Mouse (Mus musculus): ENCODE measurements at regions not wholly inside any gene's neighbourhood (a gene's known extent, or its start where the extent isn't known, plus 50 kb on each side); places are given as distances from the start of the nearest gene placed in this dataset.

DNA sequence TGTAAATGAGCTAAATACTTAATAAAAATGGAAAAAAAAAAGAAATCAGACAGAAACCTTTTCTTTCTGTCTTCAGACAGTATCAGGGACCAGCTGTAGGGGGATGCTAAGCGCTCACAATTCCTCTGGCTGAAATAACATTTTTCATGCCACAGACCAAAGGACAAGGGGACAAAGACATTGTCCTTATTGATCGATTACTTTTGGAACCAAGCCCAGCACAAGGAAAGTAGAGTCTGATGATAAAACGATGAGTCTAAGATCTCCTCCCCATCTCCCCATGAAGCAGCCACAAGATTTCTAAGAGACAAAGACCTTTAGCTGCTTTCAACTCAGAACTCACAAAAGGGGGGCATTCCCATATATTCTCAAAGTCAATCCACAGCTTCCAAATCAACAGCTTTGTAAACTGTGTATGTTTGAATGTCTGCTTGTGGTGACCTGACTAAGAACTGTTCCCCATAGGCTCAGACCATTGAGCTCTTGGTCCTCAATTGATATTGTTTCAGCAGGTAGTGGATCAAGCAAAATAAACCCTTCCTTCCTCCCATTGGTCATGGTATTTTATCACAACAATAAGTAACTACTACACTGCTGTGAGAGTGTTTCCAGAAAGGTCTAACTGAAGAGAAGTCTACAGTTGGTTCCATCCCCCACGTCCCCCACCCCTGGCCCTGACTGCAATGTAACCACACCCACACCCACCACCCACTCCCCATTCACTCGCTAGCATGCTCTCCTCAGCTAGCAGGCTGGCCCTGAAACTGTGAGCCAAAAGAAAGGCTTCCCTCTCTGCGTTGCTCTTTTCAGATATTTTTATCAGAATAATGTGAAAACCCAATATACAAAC, 331.4 kb upstream of the Spred2 start:
- dilution Hi-C loops (cut with MboI; ENCODE audit: extremely low pct_ligation_motif_present, extremely low pct_unique_long_range_greater_than_20kb, low sequenced_read_pairs) (no loop called here), in situ Hi-C loops (cut with MboI; ENCODE audit: low pct_ligation_motif_present, low pct_unique_long_range_greater_than_20kb, low sequenced_read_pairs) (no loop called here)
- no peak overlapping the region for H3K4me3 ChIP-seq (replicated peaks in 1 of 3; ENCODE audit: low read depth in 2 of 3, low read length in 2 of 3, poor library complexity in 1 of 3)
- TF ChIP-seq ZMIZ1 (IDR thresholded peaks at IDR 0.05; ENCODE audit: low read depth, low read length): no peak
- TF ChIP-seq MXI1 (IDR thresholded peaks at IDR 0.05; ENCODE audit: low read depth, low read length): no peak
- TF ChIP-seq HCFC1 (IDR thresholded peaks at IDR 0.05; ENCODE audit: low read depth, low read length): no peak
- no peak for TF ChIP-seq CHD1 (IDR thresholded peaks at IDR 0.05; ENCODE audit: low read depth, low read length)
- TF ChIP-seq TBP (conservative IDR thresholded peaks at IDR 0.05; ENCODE audit: low read depth, low read length): no peak
- no peak for TF ChIP-seq USF2 (conservative IDR thresholded peaks at IDR 0.05; ENCODE audit: low read depth, low read length)
- TF ChIP-seq KAT2A (IDR thresholded peaks at IDR 0.05; ENCODE audit: insufficient replicate concordance, low read length): no peak
- no peak for TF ChIP-seq RAD21 (IDR thresholded peaks at IDR 0.05; ENCODE audit: low read depth, low read length)
- no peak for TF ChIP-seq BHLHE40 (IDR thresholded peaks at IDR 0.05; ENCODE audit: low read depth, low read length)
- TF ChIP-seq GABPA (IDR thresholded peaks at IDR 0.05; ENCODE audit: insufficient replicate concordance, low read depth, low read length): no peak
- no peak for TF ChIP-seq IRF4 (IDR thresholded peaks at IDR 0.05; ENCODE audit: low read depth, low read length)
- TF ChIP-seq ZC3H11A (IDR thresholded peaks at IDR 0.05; ENCODE audit: low read depth, low read length): no peak
- TF ChIP-seq NRF1 (IDR thresholded peaks at IDR 0.05; ENCODE audit: low read depth, low read length): no peak
- no peak for TF ChIP-seq SMC3 (IDR thresholded peaks at IDR 0.05; ENCODE audit: low read depth, low read length)
- no peak for TF ChIP-seq POLR2A (IDR thresholded peaks at IDR 0.05; ENCODE audit: low read depth, low read length)
- TF ChIP-seq POLR2AphosphoS2 (IDR thresholded peaks at IDR 0.05; ENCODE audit: low read depth, low read length): no peak
- TF ChIP-seq UBTF (IDR thresholded peaks at IDR 0.05; ENCODE audit: low read depth, low read length): no peak
- no peak for TF ChIP-seq MAX (IDR thresholded peaks at IDR 0.05; ENCODE audit: low read length)
- TF ChIP-seq MAZ (IDR thresholded peaks at IDR 0.05; ENCODE audit: low read depth, low read length): no peak
- H3K36me3 ChIP-seq (replicated peaks in 1 of 2; ENCODE audit: control insufficient read depth in 1 of 2, insufficient read depth in 1 of 2, low read length in 1 of 2): no peaks in the 10 kb centered on the region
- no peak for DNase-seq (ENCODE audit: extremely low read depth)
- no peak overlapping the region for H3K4me2 ChIP-seq (ENCODE audit: insufficient read depth, low read depth, poor library complexity, severe bottlenecking)
- H3K27me3 ChIP-seq (replicated peaks): no peaks in the 10 kb centered on the region
- no peak overlapping the region for H3K9ac ChIP-seq (ENCODE audit: insufficient read depth, low read depth)
- no peak overlapping the region for H3K27ac ChIP-seq (ENCODE audit: insufficient read depth, low read depth)
- no peaks in the 10 kb centered on the region for H3K9me3 ChIP-seq (replicated peaks; ENCODE audit: low read length)
- peaks cover 4 to 5% of the 10 kb centered on the region in 2 experiments; a peak in 3 of 4 replicates for H3K4me1 ChIP-seq (ENCODE audit: control insufficient read depth in 1 of 2, insufficient read depth in 2 of 2)
- H3K79me2 ChIP-seq (replicated peaks; ENCODE audit: control insufficient read depth, extremely low read depth, insufficient read depth, poor library complexity, severe bottlenecking): no peaks in the 10 kb centered on the region

DNA sequence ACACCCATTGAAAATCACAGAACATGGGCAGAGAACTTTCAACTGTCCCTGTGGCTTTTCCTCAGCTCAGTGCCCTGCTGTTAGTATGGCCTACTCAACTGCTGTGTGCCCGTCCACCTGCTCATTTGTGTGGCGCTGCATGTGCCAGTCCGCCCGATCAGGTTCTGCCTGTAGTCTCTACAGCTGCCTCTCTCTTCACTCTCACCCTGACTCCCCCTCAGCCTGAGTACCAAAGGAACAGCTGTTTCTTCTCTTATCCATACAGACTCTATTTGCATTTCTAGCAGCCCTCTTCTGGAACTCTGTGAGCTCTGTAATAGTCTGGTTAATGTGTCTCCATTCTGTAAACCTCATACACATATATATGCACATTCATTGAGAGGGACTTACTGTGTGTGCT, 329.1 kb upstream of the Spred2 start:
- Histone ChIP-seq H3K4me1 (ENCODE audit: control insufficient read depth in 1 of 2, insufficient read depth in 2 of 2) (no peaks in the 10 kb centered on the region; a peak in 1 of 4 replicates), H3K9me3 (replicated peaks; ENCODE audit: low read length) (peaks cover 6% of the 10 kb centered on the region), H3K4me2 (ENCODE audit: insufficient read depth, low read depth, poor library complexity, severe bottlenecking) (no peak overlapping the region), H3K36me3 (replicated peaks in 1 of 2; ENCODE audit: control insufficient read depth in 1 of 2, insufficient read depth in 1 of 2, low read length in 1 of 2) (no peaks in the 10 kb centered on the region), H3K79me2 (replicated peaks; ENCODE audit: control insufficient read depth, extremely low read depth, insufficient read depth, poor library complexity, severe bottlenecking) (no peaks in the 10 kb centered on the region), H3K27me3 (replicated peaks) (no peaks in the 10 kb centered on the region), H3K9ac (ENCODE audit: insufficient read depth, low read depth) (no peak overlapping the region), H3K4me3 (replicated peaks in 1 of 3; ENCODE audit: low read depth in 2 of 3, low read length in 2 of 3, poor library complexity in 1 of 3) (no peak overlapping the region), H3K27ac (ENCODE audit: insufficient read depth, low read depth) (no peak overlapping the region)
- TF ChIP-seq MAZ (IDR thresholded peaks at IDR 0.05; ENCODE audit: low read depth, low read length) (no peak), HCFC1 (IDR thresholded peaks at IDR 0.05; ENCODE audit: low read depth, low read length) (no peak), ETS1 (conservative IDR thresholded peaks at IDR 0.05; ENCODE audit: low read depth, low read length) (no peak), ELF1 (IDR thresholded peaks at IDR 0.05; ENCODE audit: low read depth, low read length) (no peak), ZKSCAN1 (IDR thresholded peaks at IDR 0.05; ENCODE audit: borderline replicate concordance, low read depth, low read length) (no peak), ZC3H11A (IDR thresholded peaks at IDR 0.05; ENCODE audit: low read depth, low read length) (no peak), SMC3 (IDR thresholded peaks at IDR 0.05; ENCODE audit: low read depth, low read length) (no peak), CHD1 (IDR thresholded peaks at IDR 0.05; ENCODE audit: low read depth, low read length) (no peak)
- DNase-seq (ENCODE audit: extremely low read depth): no peak
- dilution Hi-C loops (cut with MboI; ENCODE audit: extremely low pct_ligation_motif_present, extremely low pct_unique_long_range_greater_than_20kb, low sequenced_read_pairs): no loop called here
- in situ Hi-C loops (cut with MboI; ENCODE audit: low pct_ligation_motif_present, low pct_unique_long_range_greater_than_20kb, low sequenced_read_pairs): no loop called here
